Mouse (Mus musculus) activated CD4-positive, CD25-positive, alpha-beta regulatory T cell, adult 9 weeks (primary cell): ENCODE measurements around the gene Tdrd12. TPM values are rescaled to one million over a fixed set of nuclear protein-coding genes. Genes with fewer than 3 reads are reported as not detected.

Experiments
- polyA plus RNA-seq: library from polyadenylated mRNA; unstranded; fragments of 100-300 nt; shearing (Covaris generic); gene quantifications from one replicate; pipeline ENCODE4 v1.2.1, GENCODE M21; 2017

Tdrd12 gene
- not detected for polyA plus RNA-seq

DNA sequence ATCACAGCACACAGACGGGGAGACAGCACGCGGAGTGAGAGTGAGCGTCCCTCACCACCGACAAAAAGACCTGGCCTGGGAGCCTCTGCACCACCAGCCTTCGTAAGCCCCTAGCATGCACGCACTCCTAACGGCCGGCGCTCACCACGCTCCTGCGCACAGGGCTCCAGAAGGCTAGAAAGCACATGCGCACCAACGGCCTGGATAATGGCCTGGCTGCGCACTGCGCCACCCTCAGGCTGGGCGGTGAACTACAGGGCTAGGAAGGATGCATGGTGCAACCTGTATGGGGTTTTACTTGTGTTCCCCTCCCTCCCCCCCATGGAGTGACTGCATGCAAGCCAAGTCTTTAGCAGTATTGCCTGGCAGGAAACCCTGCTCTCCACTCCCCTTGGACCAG, at the start of gene Tdrd12:
Gene Tdrd12 (minus strand): TSS at position 184 of the 400 bp plus-strand sequence.

DNA sequence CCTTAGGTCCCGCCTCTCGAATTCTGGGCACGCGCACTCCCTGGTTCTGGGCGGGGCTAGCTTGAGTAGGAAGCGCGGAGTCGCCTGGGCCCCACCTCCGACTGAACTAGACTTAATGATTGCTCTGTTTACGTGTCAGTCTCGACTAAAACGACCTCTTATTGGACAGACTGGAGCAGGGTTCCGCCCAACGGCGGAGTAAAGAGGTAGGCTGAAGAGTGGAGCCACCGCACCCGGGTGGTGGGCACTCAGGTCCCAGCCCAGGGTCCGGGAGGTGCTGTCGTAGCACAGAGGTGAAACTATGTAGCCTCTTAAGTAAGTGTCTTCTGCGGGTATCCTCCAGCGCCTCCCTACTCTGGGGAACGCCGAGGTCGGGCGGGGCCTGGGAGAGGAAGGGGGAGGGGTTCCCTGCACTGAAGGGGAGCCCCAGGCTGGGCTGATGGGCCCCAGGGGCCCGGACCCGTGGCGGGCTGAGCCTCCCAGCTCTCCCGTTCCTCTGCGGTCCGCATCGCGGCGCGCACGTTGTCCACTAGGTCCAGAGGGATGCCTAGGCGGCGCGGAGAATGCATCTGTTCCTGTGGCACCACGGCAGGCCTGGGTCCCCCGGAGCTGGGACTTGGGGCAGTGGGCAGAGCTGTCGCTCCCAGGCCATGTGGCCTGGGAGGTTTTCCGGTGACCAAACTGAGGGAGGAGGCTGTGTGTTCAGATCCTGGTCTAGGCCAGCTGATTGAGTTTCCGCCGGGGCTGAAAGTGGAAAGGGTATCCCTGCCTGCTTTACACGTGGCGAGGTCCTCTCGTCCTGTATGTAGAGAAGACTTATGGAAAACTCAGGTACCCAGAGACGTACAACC, 48.7 kb upstream of the Tdrd12 start, which contains the start of gene Ankrd27:
Gene Ankrd27 (plus strand): TSS at position 190 of the 851 bp plus-strand sequence.

DNA sequence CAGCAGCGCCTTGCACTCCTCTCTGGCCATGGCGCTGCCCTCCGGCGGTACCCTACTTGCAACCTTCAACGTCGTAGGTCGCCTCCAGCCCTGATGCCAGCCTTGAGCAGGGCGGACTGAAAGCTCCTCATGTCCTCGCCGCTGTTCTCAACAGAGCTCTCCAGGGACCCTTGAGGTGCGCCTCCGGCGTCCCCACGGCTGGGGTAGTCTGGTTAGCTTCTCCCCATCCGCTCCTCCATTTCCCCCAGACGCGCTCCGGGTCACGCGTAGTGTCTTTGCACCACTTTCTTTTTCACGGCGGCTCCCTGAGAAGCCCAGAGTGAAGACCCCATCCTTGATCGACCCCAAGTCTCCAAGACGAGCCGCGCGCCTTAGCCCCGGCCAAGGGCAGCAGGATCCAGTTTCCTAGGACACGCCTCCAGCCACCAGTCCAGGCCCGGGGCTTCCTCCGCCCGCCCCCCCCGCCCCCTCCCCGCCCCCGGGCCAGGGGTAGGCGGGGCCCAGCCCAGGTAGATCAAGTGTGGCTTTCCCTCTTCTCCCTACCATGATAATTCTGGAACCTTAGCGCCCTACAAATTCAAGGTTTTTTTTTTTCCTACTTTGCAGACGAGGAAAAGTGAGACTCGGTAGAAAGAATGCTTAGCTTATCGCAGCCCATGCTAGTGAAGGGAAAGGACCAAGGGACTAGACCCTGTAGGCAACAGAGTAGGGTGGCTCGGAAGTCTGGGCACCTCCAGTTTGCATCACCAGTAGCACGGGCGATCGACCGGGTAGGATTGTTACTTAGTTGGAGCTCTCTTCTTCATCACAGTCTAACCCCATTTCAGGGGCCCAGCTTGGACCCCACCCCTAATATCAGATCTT, 47.9 kb upstream of the Tdrd12 start, which contains the start of gene Rgs9bp:
Gene Rgs9bp (minus strand): TSS at position 392 of the 864 bp plus-strand sequence.

DNA sequence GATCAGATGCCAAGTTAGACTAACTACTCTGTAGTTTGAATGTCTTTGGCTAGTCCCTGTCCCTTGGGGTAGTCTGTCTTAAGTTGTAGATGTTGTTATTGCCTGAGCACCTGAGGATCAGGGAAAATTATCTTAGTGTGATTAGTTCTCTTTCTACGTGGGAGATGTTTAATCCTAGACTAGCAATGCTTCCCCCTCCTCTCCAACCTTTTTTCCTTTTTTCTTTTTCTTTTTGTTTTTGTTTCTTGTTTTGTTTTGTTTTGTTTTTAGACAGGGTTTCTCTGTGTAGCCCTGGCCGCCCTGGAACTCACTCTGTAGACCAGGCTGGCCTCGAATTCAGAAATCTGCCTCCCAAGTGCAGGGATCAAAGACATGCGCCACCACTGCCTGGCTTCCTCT, 18.7 kb upstream of the Tdrd12 start, which contains the start of gene Nudt19:
Gene Nudt19 (minus strand): TSS at position 100 of the 399 bp plus-strand sequence.

DNA sequence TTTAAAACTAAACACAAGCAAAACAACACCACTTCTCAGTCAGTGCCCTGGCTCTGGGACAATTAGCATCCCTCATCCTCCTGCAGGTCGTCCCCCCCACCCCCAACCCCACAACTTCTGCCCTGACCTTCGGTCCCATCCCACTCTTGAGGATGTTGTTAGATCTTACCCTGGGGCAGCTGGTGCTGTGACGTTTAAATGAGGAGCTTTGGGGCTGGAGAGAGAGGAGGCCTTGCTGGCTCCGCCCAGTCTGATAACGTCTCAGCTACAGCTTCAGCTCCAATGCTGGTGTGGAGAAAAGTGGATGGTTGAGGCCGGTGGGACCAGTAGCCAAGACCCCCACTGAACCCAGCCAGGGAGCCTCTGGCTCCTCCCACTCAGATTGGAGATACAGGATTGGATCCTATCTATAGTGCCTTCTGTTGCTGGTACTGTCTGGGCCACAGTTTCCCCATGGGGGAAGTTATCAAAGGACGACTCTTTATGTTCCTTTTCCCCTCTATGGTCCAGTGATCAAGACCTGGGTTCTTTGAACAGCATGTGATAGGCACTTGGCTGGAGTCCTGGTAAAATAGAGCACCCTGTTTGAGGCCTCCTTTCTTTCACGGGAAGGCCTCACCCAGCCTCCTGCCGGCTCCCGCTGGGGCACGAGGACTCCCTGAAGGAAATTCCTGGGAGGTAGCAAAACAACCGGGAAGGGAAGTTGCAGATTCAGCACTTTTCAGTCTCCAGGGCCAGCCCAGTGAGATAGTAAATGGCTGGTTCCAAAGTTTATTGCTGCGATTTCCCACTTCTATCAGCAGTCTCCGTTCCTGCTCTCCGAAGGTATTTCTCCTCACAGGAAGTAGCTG, 89.3 kb downstream of the Tdrd12 start, which contains the start of gene Slc7a9:
Gene Slc7a9 (plus strand): TSS at position 801 of the 851 bp plus-strand sequence.

Other genes with a start within 250 kb of the Tdrd12 start
- 21.9 TPM for gene Gpatch1, start 219.3 kb downstream of the Tdrd12 start, polyA plus RNA-seq
- gene Rhpn2, start 203.6 kb downstream of the Tdrd12 start, polyA plus RNA-seq: 0.12 TPM
- 32.4 TPM for gene Faap24, start 140.9 kb downstream of the Tdrd12 start, polyA plus RNA-seq
- 15.5 TPM for gene Cep89, start 140.7 kb downstream of the Tdrd12 start, polyA plus RNA-seq
- gene Slc7a9, start 88.9 kb downstream of the Tdrd12 start, polyA plus RNA-seq: not detected
- 56.6 TPM for gene Nudt19, start 18.6 kb upstream of the Tdrd12 start, polyA plus RNA-seq
- gene Rgs9bp, start 47.8 kb upstream of the Tdrd12 start, polyA plus RNA-seq: not detected
- gene Ankrd27, start 48.5 kb upstream of the Tdrd12 start, polyA plus RNA-seq: 73.5 TPM
- 80.6 TPM for gene Pdcd5, start 109.8 kb upstream of the Tdrd12 start, polyA plus RNA-seq
- gene Dpy19l3, start 216.7 kb upstream of the Tdrd12 start, polyA plus RNA-seq: 59.2 TPM